Mouse (Mus musculus): Measurements from ENCODE around the gene Astn2. TPM values are rescaled to one million over a fixed set of nuclear protein-coding genes. Genes with fewer than 3 reads are reported as not detected.

Gene Astn2
- polyA plus RNA-seq, 1 experiment from 2014 or later: 0.18 TPM

- Histone ChIP-seq H3K9ac (ENCODE audit: low read depth, low read length) (no peak overlapping the region), H3K4me1 (replicated peaks; ENCODE audit: control insufficient read depth, insufficient read depth, low read length) (no peaks in the 10 kb centered on the region), H3K4me3 (ENCODE audit: low read depth, low read length) (no peak overlapping the region), H3K9me3 (ENCODE audit: control insufficient read depth) (no peaks in the 10 kb centered on the region), H3K36me3 (ENCODE audit: control insufficient read depth, insufficient read depth) (no peaks in the 10 kb centered on the region), H3K27me3 (replicated peaks; ENCODE audit: control insufficient read depth, insufficient read depth, low read length) (no peaks in the 10 kb centered on the region), H3K4me2 (replicated peaks; ENCODE audit: low read depth) (no peak overlapping the region), H3K27ac (ENCODE audit: low read depth, low read length) (no peak overlapping the region)
- ATAC-seq: no peak
- WGBS: 35% methylated on average over 5 of the region's 5 CpGs
- no peak for TF ChIP-seq CTCF (IDR thresholded peaks at IDR 0.05; ENCODE audit: low read depth)
These were observed 660.3 kb downstream of the Astn2 start for GRCm38 (mm10) chr4:65744088-65744610.

- no peak for TF ChIP-seq CTCF (IDR thresholded peaks at IDR 0.05; ENCODE audit: low read depth)
- Histone ChIP-seq H3K4me2 (replicated peaks; ENCODE audit: low read depth) (no peak overlapping the region), H3K27me3 (replicated peaks; ENCODE audit: control insufficient read depth, insufficient read depth, low read length) (no peaks in the 10 kb centered on the region), H3K4me3 (ENCODE audit: low read depth, low read length) (no peak overlapping the region), H3K36me3 (ENCODE audit: control insufficient read depth, insufficient read depth) (no peaks in the 10 kb centered on the region), H3K9ac (ENCODE audit: low read depth, low read length) (no peak overlapping the region), H3K4me1 (replicated peaks; ENCODE audit: control insufficient read depth, insufficient read depth, low read length) (no peaks in the 10 kb centered on the region), H3K27ac (ENCODE audit: low read depth, low read length) (no peak overlapping the region), H3K9me3 (ENCODE audit: control insufficient read depth) (no peaks in the 10 kb centered on the region)
- ATAC-seq: no peak
These were observed 661.2 kb downstream of the Astn2 start for GRCm38 (mm10) chr4:65743160-65743691.

DNA sequence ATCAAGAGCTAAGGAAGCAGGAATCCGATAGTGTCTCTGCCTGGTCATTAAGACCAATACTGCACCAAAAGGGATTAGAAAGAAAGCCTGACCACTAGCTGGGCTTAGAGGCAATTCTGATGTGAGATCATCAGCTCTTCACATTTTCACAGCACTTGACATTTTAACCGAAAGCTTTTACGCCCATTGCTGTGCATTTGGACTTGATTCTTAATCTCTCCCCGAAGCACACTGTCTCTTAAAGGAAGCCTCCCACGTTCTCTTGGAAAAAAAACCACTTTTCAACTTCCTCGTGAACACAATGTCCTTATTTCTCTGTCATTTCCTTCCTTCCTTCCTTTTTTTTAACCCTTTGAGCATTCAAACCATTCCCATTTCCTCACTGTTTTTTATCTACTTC, 680.0 kb downstream of the Astn2 start:
- H3K4me2 ChIP-seq (replicated peaks; ENCODE audit: low read depth): no peak overlapping the region
- no peaks in the 10 kb centered on the region for H3K9me3 ChIP-seq (ENCODE audit: control insufficient read depth)
- H3K36me3 ChIP-seq (ENCODE audit: control insufficient read depth, insufficient read depth): no peaks in the 10 kb centered on the region
- H3K4me1 ChIP-seq (replicated peaks; ENCODE audit: control insufficient read depth, insufficient read depth, low read length): no peaks in the 10 kb centered on the region
- H3K9ac ChIP-seq (ENCODE audit: low read depth, low read length): no peak overlapping the region
- H3K27me3 ChIP-seq (replicated peaks; ENCODE audit: control insufficient read depth, insufficient read depth, low read length): no peaks in the 10 kb centered on the region
- no peak overlapping the region for H3K4me3 ChIP-seq (ENCODE audit: low read depth, low read length)
- ATAC-seq: no peak
- WGBS: 67% methylated on average over 6 of the region's 6 CpGs
- no peak overlapping the region for H3K27ac ChIP-seq (ENCODE audit: low read depth, low read length)
- no peak for TF ChIP-seq CTCF (IDR thresholded peaks at IDR 0.05; ENCODE audit: low read depth)

DNA sequence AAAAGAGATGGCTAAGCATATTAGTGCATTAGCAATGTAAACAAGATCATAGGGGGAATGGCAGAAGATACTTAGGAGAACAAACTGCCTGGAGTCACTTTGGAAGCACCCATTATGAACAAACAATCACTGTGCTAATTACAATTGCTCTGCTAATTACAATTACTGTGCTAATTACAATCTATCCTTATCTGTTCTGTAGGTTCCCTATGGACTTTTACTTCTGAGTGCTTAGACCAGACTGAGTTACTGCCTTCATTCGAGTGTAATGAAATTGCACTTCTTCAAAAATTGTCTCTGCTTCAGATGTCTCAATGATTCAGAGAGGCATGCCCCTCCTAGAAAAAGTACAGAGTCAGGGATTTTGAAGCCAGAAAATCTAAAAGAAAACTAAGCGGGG, 684.8 kb downstream of the Astn2 start:
- no peak for TF ChIP-seq CTCF (IDR thresholded peaks at IDR 0.05; ENCODE audit: low read depth)
- H3K4me1 ChIP-seq (replicated peaks; ENCODE audit: control insufficient read depth, insufficient read depth, low read length): no peaks in the 10 kb centered on the region
- no peaks in the 10 kb centered on the region for H3K36me3 ChIP-seq (ENCODE audit: control insufficient read depth, insufficient read depth)
- ATAC-seq: no peak
- no peak overlapping the region for H3K9ac ChIP-seq (ENCODE audit: low read depth, low read length)
- no peak overlapping the region for H3K27ac ChIP-seq (ENCODE audit: low read depth, low read length)
- H3K9me3 ChIP-seq (ENCODE audit: control insufficient read depth): no peaks in the 10 kb centered on the region
- H3K27me3 ChIP-seq (replicated peaks; ENCODE audit: control insufficient read depth, insufficient read depth, low read length): no peaks in the 10 kb centered on the region
- 72% methylated on average over 2 of the region's 2 CpGs for WGBS
- no peak overlapping the region for H3K4me3 ChIP-seq (ENCODE audit: low read depth, low read length)
- no peak overlapping the region for H3K4me2 ChIP-seq (replicated peaks; ENCODE audit: low read depth)

DNA sequence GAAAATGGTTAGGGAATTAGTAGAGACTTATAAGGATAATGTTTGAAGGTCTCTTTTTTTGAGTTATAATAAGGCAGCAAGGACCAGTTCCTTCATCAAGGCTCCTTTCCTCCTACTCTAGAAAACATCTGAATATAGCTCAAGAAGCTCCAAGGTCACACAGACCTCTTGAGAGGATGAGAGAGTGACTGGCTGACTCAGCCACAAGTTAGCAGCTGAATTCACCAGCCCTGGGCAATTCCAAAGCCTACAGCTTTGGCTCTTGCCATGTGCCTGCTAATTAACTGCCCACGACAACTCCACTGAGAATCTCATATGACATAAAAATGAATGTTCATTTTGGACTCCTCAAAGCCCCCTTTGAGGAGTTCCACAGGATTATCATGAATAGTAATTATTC, 686.5 kb downstream of the Astn2 start:
- TF ChIP-seq CTCF (IDR thresholded peaks at IDR 0.05; ENCODE audit: low read depth): no peak
- Histone ChIP-seq H3K27ac (ENCODE audit: low read depth, low read length) (no peak overlapping the region), H3K4me2 (replicated peaks; ENCODE audit: low read depth) (no peak overlapping the region), H3K36me3 (ENCODE audit: control insufficient read depth, insufficient read depth) (no peaks in the 10 kb centered on the region), H3K4me1 (replicated peaks; ENCODE audit: control insufficient read depth, insufficient read depth, low read length) (no peaks in the 10 kb centered on the region), H3K9me3 (ENCODE audit: control insufficient read depth) (no peaks in the 10 kb centered on the region), H3K4me3 (ENCODE audit: low read depth, low read length) (no peak overlapping the region), H3K9ac (ENCODE audit: low read depth, low read length) (no peak overlapping the region), H3K27me3 (replicated peaks; ENCODE audit: control insufficient read depth, insufficient read depth, low read length) (no peaks in the 10 kb centered on the region)
- no peak for ATAC-seq
- WGBS: 75% methylated on average over 1 of the region's 1 CpGs

GRCm38 (mm10) chr4:65716086-65716485, 688.3 kb downstream of the Astn2 start:
- WGBS: 86% methylated on average over 2 of the region's 2 CpGs
- Histone ChIP-seq H3K4me3 (ENCODE audit: low read depth, low read length) (no peak overlapping the region), H3K4me2 (replicated peaks; ENCODE audit: low read depth) (no peak overlapping the region), H3K9me3 (ENCODE audit: control insufficient read depth) (no peaks in the 10 kb centered on the region), H3K9ac (ENCODE audit: low read depth, low read length) (no peak overlapping the region), H3K36me3 (ENCODE audit: control insufficient read depth, insufficient read depth) (no peaks in the 10 kb centered on the region), H3K4me1 (replicated peaks; ENCODE audit: control insufficient read depth, insufficient read depth, low read length) (no peaks in the 10 kb centered on the region), H3K27me3 (replicated peaks; ENCODE audit: control insufficient read depth, insufficient read depth, low read length) (no peaks in the 10 kb centered on the region), H3K27ac (ENCODE audit: low read depth, low read length) (no peak overlapping the region)
- ATAC-seq: no peak
- TF ChIP-seq CTCF (IDR thresholded peaks at IDR 0.05; ENCODE audit: low read depth): no peak

DNA sequence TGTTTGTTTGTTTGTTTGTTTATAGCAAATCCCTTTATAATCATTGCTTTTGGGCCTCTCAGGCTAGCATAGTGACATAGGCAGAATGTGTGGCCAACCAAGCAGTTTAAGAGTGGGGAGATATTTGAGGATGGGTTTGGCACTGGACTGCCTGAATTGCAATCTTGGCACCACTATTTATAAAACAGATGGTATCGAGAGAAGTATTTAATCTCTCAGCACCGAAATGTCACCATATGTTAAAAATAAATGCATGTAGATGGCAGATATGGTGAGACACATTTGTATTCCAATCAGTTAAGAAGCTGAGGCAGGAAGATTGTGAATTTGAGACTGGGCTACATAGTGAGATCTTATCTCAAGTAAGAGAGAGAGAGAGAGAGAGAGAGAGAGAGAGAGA, 692.7 kb downstream of the Astn2 start:
- no peaks in the 10 kb centered on the region for H3K36me3 ChIP-seq (ENCODE audit: control insufficient read depth, insufficient read depth)
- H3K4me1 ChIP-seq (replicated peaks; ENCODE audit: control insufficient read depth, insufficient read depth, low read length): no peaks in the 10 kb centered on the region
- H3K9ac ChIP-seq (ENCODE audit: low read depth, low read length): no peak overlapping the region
- H3K9me3 ChIP-seq (ENCODE audit: control insufficient read depth): no peaks in the 10 kb centered on the region
- H3K27me3 ChIP-seq (replicated peaks; ENCODE audit: control insufficient read depth, insufficient read depth, low read length): no peaks in the 10 kb centered on the region
- H3K4me3 ChIP-seq (ENCODE audit: low read depth, low read length): no peak overlapping the region
- no peak overlapping the region for H3K27ac ChIP-seq (ENCODE audit: low read depth, low read length)
- no peak for TF ChIP-seq CTCF (IDR thresholded peaks at IDR 0.05; ENCODE audit: low read depth)
- H3K4me2 ChIP-seq (replicated peaks; ENCODE audit: low read depth): no peak overlapping the region
- WGBS: 86% methylated on average over 2 of the region's 2 CpGs
- no peak for ATAC-seq
